Mouse (Mus musculus): ENCODE results near the gene Usf3. TPM values are rescaled to one million over a fixed set of nuclear protein-coding genes. Genes with fewer than 3 reads are reported as not detected.
A peak's percentile ranks its signal among the peaks of the same experiment; 100 is the strongest.

Gene Usf3
- total RNA-seq, 2 experiments from 2014 or later: 35.8 to 35.9 TPM

DNA sequence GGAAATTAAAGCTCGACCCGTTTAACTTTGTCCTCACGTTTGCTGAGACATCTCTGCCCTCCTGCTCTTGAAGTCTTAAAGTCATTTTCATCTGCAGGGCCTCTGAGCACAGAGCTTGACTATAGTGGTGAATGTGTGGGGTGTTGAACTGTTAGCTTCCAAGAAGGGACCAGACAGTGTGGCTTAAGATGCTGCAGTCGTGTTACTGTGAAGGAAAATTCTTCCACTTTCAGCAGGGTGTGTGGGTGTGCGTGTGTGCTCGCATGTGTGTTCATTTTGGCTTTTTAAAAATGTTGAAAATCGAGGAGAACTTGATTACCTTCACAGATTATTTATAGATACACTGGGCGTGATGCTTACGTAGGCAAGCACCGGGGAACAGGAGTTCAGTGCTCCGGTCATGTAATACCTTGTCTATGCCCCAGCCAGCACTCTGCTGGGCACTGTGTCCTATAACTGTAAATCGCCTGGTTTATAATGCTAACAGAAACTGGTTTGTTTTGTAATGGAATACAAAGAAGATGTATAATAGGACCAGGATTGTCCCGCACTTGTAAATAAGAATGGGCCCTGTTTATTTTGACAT, 53.8 kb downstream of the Usf3 start:
- peak in 1 of 2 experiments; percentile 30 for DNase-seq (ENCODE audit: low spot score in 2 of 2)

DNA sequence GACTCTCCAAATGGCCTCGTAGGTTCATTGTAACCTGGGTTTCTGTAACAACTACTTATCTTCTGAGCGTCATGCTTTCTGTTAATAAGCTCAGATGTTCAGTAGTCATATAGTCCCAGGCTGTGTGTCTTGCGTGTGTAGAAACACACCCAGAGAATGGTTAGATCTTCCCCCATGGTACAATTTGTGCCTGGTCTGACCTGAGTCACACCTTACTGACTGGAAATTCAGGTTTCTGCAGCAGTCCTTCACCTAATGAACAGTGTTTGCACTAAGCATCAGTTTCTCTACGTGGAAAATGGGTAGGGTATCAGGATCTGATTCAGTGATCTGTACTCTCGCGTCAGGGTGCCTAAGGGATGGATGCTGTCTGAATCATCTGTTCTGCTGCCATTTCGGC, 60.0 kb downstream of the Usf3 start:
- DNase-seq (ENCODE audit: low spot score in 2 of 2): no peak

DNA sequence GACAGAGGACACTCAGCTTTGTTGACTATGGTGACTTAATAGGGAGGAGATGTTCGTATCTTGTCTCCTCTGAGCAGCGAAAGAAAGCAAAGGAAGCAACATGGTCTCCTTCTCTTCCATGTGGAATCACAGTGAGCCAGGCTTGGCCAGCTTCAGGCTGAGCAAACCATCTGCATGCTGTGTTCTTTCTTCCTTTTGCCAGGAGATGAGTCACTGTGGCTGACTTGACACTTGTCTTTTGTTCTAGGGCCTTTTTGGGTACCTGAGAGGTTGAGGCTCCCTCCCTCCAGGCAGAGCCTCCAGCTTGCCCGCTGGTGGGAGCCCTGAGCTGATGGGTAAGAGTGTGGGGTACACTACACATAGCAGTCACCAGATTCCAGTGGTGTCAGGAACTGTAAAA, 64.8 kb downstream of the Usf3 start:
- peak; percentile 24 to 32 for DNase-seq (ENCODE audit: low spot score in 2 of 2)

DNA sequence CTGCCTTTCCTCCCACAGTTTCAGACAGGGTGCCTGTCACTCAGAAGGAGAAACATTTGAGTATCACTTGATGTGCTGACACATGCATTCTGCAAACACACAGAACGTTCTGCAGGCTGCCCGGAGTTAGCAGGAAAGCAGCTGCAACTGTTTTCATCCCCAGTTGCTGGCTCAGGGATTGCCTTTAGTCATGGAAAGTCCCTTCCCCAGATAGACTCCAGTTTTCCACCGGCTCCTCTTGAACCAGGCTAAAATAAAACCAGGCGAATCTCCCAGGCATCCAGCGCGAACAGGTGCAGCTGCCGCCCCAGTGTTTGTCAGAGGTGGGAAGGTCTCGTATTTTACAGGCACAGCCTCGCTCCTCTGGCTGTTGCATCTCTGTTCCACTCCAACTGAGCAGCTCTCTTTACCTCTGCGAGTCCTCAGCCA, 65.8 kb downstream of the Usf3 start:
- peak; percentile 23 to 38 for DNase-seq (ENCODE audit: low spot score in 2 of 2)

DNA sequence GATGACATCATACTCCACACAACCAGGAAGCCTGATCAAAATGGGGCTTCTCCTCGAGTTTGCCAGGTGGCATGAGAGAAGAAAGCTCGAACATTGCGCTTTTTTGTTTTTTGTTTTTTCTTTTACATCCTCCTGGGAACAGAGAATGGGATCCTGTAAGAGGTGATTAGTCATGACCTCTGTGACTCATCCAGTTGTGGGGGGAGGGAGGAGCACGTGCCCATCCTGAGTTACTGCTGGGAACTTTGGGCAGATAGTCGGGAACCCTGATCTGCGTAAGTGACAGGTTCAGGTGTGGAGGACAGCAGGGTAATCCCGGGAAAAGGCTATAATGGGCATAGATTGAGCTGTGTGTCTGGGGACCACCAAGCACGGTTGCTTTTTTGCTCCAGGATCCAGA, 67.4 kb downstream of the Usf3 start:
- DNase-seq (ENCODE audit: low spot score in 2 of 2): no peak

DNA sequence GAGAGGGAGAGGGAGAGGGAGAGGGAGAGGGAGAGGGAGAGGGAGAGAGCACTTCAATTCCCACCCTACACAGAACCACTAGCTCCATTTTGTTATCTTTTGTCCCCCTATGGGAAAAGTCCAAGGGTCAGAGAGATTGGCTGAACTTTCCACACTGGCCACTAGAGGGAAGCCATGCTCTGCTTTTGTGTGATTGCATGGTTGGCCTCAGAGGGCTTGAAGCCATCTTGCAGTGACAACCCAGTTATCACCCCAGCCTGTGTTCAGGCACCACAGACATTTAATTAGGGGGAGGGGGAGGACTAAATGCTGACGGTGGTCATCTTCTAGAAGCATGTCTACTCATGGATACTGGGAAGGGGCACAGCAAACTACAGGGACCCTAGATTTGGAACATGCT, 69.6 kb downstream of the Usf3 start:
- DNase-seq (ENCODE audit: low spot score in 2 of 2): peak; percentile 68 to 76

DNA sequence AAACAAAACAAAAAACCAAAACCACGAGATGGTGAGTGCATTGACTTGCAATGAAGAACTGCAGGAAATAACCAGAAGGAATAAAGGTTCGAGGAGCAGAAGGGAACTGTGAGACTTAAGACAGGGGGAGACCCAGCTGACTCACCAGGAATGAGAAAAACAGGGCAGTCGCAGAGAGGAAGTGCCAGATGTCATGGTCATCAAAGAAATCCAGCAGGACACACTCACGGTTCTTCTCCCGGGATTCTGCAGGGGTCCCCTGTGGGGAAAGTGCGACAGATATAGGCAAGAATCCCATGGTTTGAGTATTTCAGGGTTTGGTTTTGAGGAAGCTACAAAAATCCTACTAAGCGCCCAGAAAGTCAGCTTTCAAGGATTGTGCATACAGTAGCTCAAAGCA, 70.3 kb downstream of the Usf3 start:
- DNase-seq (ENCODE audit: low spot score in 2 of 2): no peak

DNA sequence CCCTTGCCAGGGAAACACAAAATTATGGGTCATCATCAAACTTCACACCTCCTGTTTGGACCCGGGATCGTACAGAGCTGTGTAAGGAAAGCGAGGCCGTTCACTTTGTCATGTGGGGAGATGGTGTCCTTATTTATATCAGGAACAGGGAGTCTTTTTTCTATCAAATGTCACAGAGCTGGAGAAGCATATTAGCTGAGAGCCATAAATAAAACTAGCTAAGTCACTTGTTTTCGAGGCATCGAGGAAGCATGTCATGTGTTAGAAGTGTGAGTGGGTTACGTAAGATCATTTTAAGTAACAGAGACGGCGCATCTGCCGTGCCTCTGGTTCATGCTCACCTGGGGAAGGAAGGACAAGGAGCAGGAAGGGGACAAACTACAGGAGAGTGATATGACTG, 76.9 kb downstream of the Usf3 start:
- no peak for DNase-seq (ENCODE audit: low spot score in 2 of 2)

DNA sequence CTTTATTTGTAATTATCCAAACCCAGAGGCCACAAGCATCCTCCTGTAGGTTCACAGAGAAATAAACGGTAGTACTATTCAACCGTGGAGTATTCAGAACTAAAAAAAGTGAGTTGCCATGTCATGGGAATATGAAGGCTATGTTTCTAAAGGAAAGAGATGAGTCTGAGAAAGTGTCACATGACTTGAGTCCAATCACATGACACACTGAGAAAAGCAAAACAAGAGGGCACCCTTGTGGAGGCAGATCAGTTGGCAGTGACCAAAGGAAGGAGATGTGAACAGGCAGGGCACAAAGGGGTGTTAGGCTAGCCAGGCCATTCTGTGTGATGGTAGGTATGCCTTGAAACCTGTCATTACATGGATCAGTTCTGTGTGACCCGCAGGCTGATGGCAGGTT, 79.7 kb downstream of the Usf3 start:
- DNase-seq (ENCODE audit: low spot score in 2 of 2): no peak

DNA sequence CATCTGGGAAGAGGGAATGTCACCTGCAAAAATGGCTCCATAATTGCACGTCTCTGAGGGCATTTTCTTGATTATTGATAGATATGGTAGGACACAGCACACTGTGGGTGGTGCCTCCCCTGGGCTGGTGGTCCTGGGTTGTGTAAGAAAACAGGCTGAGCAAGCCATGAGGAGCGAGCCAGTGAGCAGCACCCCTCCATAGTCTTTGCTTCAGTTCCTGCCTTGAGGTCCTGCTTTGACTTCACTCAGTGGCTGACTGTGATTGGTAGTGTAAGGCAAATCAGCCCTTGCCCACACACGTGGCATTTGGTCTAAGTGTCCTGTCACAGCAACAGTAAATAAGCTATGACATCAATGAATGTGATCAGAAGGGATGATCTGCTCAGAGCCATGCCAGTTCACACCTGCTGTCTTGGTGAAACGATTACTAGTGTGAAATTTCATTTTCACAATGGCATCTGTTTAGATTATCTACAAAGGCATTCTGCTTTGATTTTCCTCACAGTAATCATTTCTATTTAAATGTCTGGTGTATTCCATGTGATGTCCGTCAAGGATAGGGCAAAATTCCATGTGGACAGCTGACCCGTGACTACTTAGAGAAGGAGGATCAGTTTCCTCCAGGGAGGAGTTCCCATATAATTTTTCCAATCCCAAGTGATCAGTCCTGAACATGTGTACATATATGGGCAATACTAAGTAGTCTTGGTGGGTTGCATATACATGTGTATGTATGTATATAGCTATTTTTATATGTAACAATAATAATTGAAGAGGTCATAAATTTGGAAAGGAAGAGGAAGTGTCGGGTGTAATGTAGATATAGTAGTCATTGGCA, 81.0 kb downstream of the Usf3 start:
- DNase-seq (ENCODE audit: low spot score in 2 of 2): no peak

DNA sequence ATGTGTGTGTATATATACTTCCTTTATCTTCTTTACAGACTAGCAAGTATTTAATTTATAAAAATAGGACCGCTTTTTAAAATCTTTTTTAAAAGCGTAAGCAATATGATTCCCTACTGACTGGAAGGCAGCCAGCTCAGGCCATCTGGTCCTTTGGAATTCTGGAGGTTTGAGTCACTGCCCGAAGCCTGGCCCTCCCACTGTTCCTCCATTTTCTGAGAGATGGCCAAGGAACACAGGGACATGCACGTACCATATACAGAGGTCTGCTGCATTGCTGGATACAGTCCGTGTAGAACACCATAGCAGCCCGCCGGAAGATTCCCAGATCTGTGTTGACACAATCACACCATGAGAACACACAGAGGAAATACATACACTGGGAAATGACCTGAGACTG, 81.7 kb downstream of the Usf3 start:
- DNase-seq (ENCODE audit: low spot score in 2 of 2): peak; percentile 61 to 70

DNA sequence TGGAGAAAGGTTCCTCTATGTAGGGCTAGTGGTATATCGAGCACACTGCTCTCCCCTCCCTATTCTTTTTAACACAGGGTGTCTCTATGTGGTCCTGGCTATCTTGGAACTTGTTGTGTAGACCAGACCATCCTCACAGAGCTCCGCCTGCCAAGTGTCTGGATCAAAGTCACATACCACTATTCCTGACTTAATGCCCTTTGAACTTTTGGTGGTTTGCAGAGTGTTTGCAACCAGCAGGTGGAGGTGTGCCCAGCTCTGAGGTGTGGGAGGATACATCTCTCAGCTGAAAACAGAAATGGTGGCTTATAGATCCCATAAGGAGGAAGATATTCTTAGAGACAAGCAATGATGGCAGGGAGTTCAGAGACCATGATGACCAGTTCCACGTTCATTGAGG, 84.4 kb downstream of the Usf3 start:
- DNase-seq (ENCODE audit: low spot score in 2 of 2): no peak

DNA sequence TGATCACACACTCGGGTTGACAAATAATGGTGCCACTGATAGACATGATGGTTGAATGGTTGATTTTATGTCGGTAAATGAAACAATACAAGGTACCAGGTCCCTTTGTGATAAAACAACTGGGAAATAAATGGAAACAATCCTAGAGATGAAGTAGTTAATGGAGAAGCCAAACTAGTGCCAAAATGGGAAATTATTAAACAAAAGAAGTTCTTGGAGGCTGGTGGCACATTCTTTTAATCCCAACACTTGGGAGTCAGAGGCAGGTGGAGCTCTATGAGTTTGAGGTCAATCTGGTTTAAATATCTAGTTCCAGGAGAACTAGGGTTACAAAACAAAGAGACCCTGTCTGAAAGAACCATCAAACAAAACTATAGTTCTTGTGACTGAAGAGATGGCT, 91.9 kb downstream of the Usf3 start:
- no peak for DNase-seq (ENCODE audit: low spot score in 2 of 2)

DNA sequence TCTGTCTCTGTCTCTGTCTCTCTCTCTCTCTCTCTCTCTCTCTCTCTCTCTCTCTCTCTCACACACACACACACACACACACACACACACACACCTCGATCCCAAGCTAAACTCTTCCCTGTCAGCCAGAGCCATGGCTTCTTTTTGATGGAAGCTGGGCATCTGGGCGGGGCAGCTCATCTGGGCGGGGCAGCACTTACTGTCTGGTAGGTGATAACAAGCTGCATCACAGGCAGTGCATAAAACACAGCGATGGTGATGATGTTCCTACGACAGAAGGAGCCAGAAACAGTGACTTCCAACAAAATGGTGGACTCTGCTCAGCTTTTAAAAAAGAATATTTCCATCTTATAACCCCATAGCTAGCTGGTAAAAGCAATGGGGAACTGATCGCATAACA, 92.5 kb downstream of the Usf3 start:
- DNase-seq (ENCODE audit: low spot score in 2 of 2): no peak

DNA sequence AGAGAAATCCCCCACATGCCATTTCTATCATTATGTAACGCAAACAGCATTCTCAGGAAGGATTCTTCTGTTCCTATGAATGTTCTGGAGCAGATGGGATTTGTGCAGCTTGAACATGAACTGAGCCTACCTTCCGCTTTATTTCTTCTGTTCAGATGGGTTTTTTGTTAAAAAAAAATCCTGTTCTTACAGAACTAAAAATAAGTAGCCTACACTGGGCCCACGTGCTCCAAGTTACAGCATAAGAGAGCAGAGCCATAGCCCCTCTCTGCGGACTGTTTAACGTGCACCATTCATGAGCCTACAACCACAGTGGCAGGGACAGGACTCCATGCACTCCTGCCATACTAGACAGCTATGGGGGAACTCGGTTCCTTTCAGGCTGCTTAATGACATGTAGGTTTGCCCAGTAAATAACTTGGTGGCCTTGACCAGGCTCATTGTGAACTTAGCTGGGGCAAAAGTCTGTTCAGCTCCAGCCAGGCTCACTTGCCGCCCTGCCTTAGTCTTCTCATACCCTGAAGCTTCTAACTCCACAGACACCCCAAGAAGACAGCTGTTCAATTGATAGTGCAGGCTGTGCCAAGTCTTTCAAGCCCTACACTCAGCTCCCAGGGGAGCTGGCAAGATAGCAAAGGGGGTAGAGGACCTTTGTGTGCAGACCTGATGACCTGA, 95.6 kb downstream of the Usf3 start:
- DNase-seq (ENCODE audit: low spot score in 2 of 2): peak; percentile 32 to 57

DNA sequence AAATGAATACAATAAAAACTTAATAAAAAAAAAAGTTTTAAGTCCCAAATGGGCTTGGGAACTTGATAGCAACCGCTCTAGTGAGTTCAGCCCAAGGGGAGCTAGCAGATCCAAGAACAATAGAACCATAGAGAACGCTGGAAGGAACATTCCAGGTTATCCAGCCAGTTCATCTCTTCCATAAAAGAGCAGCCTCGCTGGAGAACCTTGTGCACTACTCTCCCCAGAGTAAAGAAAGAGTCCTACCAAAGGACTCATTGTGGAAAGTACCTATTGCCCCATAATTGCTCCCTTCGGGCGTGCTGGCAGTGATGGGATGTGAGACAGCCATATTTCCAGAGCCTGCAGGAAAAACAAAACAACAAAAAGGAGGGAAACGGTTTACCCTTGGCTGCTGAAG, 96.5 kb downstream of the Usf3 start:
- no peak for DNase-seq (ENCODE audit: low spot score in 2 of 2)

DNA sequence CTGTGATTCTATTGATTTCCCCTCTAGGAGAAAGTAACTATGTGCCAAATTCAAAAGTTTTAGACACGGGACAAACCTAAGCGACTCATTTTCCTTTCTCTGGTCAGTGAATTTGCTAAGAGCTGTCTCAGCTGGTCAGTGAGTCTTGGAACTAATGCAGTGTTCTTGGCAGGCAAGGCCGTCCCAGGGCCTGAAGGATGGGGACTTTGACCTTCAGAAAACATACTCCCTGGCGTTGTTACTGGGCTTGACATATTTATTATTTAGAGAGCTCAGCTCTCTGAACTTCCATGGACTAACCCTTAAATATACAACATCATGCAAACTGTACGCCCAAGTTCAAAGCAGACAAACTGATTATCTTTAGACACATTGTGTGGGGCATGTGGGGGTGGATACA, 97.6 kb downstream of the Usf3 start:
- no peak for DNase-seq (ENCODE audit: low spot score in 2 of 2)

DNA sequence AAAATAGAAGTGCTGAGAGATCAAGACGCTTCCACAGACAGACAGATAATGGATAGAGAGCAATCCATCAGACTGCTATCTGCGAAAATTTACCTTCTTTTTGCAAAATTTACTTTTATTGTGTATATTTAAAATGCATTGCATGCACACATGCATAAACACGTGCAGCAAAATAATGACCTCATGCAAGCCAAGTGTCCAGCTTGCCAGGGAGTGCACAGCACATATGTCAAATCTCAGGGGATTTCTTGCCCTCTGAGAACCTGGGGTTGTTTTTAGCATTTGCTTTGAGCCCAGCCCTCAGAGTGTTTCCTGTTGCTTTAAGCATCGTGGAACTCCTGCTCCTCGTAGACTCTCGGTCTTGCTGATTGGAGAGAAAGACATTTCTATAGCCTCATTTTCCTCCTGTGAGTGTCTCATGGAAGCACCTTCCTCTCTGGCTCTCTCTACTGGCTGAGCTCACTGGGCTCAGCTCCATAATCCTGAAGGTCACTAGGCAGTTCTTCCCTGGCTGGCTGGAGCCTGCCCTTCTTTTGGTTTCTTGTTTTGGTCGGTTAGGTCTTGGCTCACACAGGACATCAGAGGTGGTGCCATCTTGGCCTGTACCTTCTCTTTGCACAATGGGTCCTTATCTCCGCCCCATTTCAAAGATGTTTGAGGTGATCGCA, 98.5 kb downstream of the Usf3 start:
- DNase-seq (ENCODE audit: low spot score in 2 of 2): no peak

Measured in left cerebral cortex, adult 18-20 months (tissue).